Mouse (Mus musculus): Measurements from ENCODE around the gene Gpank1.

Gpank1 gene

GRCm38 (mm10) chr17:35121143-35121799 is at the start of gene Gpank1:
Gpank1 (plus strand) TSS chr17:35121455.
- peak; percentile 97 for DNase-seq (ENCODE audit: low read depth)

GRCm38 (mm10) chr17:35074097-35074496 is 47.2 kb upstream of the Gpank1 start:
- DNase-seq (ENCODE audit: low read depth) = no peak

- no peak for DNase-seq (ENCODE audit: low read depth)
Measured at GRCm38 (mm10) chr17:35076507-35077176, 44.6 kb upstream of the Gpank1 start, which contains the start of gene Ly6g6e. Ly6g6e (plus strand) TSS chr17:35076902.

- no peak for DNase-seq (ENCODE audit: low read depth)
Measured at GRCm38 (mm10) chr17:35077285-35077684, 44.0 kb upstream of the Gpank1 start.

- no peak for DNase-seq (ENCODE audit: low read depth)
Measured at GRCm38 (mm10) chr17:35077786-35078233, 43.4 kb upstream of the Gpank1 start, which contains the start of gene Ly6g6d. Ly6g6d (minus strand) TSS chr17:35078065.

- DNase-seq (ENCODE audit: low read depth) = no peak
Measured at GRCm38 (mm10) chr17:35079778-35080177, 41.5 kb upstream of the Gpank1 start.

- no peak for DNase-seq (ENCODE audit: low read depth)
Measured at GRCm38 (mm10) chr17:35080248-35080647, 41.0 kb upstream of the Gpank1 start.

- DNase-seq (ENCODE audit: low read depth) = no peak
Measured at GRCm38 (mm10) chr17:35080710-35081109, 40.5 kb upstream of the Gpank1 start.

GRCm38 (mm10) chr17:35082841-35083576 is 38.2 kb upstream of the Gpank1 start:
- DNase-seq (ENCODE audit: low read depth) = no peak

- no peak for DNase-seq (ENCODE audit: low read depth)
Measured at GRCm38 (mm10) chr17:35083929-35084497, 37.2 kb upstream of the Gpank1 start.

- DNase-seq (ENCODE audit: low read depth) = no peak
Measured at GRCm38 (mm10) chr17:35085208-35085865, 35.9 kb upstream of the Gpank1 start, which contains the start of gene Ly6g6f. Ly6g6f (minus strand) TSS chr17:35085610.

GRCm38 (mm10) chr17:35088151-35088550 is 33.1 kb upstream of the Gpank1 start:
- DNase-seq (ENCODE audit: low read depth) = peak; percentile 35

GRCm38 (mm10) chr17:35088825-35089644 is 32.2 kb upstream of the Gpank1 start, which contains the start of gene Abhd16a:
Abhd16a (plus strand) TSS chr17:35089263.
- DNase-seq (ENCODE audit: low read depth) = peak; percentile 97

- DNase-seq (ENCODE audit: low read depth) = peak; percentile 30
Measured at GRCm38 (mm10) chr17:35090166-35090932, 30.9 kb upstream of the Gpank1 start.

- no peak for DNase-seq (ENCODE audit: low read depth)
Measured at GRCm38 (mm10) chr17:35092403-35093198, 28.7 kb upstream of the Gpank1 start.

GRCm38 (mm10) chr17:35094475-35095365 is 26.5 kb upstream of the Gpank1 start:
- DNase-seq (ENCODE audit: low read depth) = no peak

GRCm38 (mm10) chr17:35096597-35096996 is 24.7 kb upstream of the Gpank1 start:
- DNase-seq (ENCODE audit: low read depth) = no peak

- DNase-seq (ENCODE audit: low read depth) = no peak
Measured at GRCm38 (mm10) chr17:35097164-35097655, 24.0 kb upstream of the Gpank1 start.

All from naive thymus-derived CD4-positive, alpha-beta T cell, adult 2 months (primary cell).